Mouse (Mus musculus): ENCODE results near the gene Ttyh2. TPM values are rescaled to one million over a fixed set of nuclear protein-coding genes. Genes with fewer than 3 reads are reported as not detected.

Gene Ttyh2
- 4.1 TPM for polyA plus RNA-seq (2014; fragmentation: Illumina TruSeq; extraction: RNeasy Lipid Tissue Mini Kit (QIAGEN cat#74804); ENCODE audit: insufficient read depth, low read depth, low replicate concordance)

DNA sequence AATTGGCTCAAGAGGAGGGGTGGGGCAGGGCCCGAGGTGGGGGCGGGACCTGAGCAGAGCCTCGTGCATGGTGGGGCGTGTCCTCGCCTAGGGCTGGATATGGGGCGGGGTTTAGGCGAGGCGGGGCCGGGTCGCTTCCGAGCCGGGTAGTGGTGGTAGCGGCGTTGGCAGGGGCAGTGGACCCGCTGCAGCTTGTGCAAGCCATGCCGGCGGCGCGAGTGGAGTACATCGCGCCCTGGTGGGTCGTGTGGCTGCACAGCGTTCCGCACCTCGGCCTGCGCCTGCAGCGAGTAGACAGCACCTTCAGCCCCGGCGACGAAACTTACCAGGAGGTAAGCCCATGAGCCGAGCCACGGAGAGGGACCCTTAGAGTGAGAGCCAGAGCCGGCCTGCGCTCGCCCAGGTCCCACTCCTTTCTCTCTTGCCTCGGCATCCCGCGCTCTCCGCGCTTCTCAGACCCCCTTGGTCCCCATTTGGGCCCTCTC, at the start of gene Ttyh2:
TSS of gene Ttyh2 (plus strand) at position 91 of the 485 bp plus-strand sequence.

DNA sequence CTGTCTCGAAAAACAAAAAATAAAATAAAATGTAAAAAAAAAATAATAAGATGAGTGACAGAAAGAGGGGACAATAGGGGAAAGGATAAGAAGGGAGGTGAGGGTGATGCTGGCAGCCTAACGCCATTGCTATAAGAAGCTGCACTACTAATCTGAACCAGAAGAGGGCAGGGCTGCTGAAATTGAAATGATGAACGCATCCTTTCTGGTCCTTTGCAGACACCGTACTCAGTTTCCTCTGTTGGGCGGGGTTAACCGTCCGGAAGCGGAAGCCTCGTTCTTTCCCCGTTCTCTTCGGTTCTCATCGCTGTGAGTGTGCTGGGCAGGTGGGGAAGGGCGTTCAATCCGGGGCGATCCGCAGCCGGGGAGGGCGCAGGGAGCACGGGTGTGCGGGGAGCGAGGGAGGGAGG, 6.9 kb upstream of the Ttyh2 start, which contains the start of gene Rpl38:
TSS of gene Rpl38 (plus strand) at position 224 of the 410 bp plus-strand sequence.

DNA sequence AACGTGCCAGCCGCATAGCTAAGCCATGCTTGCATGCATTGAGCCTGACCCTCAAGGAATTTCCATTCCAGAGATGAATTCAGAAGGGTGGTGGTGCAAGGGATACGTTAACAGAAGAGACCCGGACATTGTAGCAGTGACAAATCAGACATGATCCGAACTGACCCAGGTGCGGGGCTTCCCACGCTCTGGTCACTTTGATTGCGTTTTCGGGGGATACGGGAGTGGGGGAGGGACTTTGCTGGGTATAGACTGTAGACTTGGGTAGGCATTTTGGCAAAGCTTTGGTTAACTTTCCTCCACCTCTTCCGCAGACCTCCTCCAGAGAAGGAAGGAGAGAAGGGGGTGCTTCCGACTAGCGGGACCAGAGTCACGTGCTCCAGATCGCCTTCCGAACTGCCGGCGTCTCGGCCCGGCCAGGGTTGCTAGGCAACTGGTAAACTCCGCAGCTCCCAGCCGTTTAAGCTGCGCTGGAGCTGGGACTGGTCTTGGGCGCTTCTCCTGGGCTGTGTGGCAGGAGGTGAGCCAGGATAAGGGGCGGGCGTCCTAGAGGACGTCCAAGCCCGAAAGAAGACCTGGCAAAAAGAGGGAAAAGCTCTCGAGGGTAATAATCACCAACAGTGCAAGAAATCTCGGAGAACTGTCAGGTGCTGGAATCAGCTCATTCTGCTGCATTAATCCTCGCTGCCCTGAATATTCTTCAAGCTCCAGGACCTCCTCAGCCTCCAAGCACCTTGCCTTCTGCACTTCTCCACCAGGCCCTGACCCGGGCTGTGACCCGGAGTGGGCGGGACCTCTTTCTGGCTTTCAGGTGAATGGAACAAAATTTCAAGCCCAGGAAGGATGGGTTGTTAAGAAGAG, 52.0 kb downstream of the Ttyh2 start, which contains the start of gene Dnaic2:
TSS of gene Dnaic2 (plus strand) at position 444 of the 861 bp plus-strand sequence.

DNA sequence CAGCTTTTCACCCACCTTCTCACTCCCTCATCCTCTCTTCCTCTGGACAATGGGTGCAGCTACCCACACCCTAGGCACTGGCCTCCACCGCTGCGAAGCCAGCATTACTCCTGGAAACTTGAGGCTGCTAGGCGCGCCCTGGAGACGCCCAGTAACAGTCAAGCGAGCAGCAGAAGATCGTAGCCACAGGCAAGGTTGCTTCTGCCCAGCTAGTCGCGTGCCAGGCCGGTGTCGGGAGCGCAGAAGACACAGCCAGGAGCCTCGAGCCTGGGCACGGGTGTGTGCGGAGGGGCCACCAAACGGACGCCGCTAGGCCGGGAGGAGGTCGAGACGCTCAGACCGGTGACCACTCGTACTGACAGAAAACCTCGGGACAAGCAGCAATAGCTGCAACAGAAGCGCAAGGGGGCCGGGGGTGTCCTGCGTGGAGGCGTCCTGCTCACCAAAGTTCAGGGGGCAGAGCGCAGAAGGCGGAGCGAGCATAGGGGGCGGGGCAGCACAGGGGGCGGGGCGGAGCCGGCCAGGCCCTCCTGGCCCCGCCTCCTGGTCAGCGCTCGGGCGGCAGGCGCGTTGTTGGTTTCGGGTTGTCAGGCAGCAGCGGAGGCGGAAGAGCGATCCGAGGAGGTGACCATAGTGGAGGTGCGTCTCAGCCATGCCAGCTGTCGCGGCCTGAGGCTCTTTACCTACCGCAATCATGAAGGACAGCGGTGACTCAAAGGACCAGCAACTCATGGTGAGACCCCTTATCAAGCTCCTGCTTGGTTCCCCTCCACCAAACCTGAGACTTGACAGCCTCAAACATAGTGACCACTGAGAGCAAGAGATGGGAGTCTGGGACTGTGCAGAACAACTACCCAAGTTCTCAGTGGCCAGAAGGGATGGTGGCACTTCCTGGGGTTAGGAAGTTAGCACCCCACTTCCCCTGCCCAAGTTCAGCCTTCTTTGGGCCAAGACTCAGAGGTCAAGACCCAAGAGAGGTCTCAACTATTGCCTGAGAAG, 89.9 kb downstream of the Ttyh2 start, which contains the start of gene Kif19a:
TSS of gene Kif19a (plus strand) at position 569 of the 999 bp plus-strand sequence.

Other genes starting within 250 kb of the Ttyh2 start
- gene Rpl38, start 6.9 kb upstream of the Ttyh2 start, polyA plus RNA-seq (2014; fragmentation: Illumina TruSeq; extraction: RNeasy Lipid Tissue Mini Kit (QIAGEN cat#74804); ENCODE audit: insufficient read depth, low read depth, low replicate concordance), result 1,924 TPM
- gene Dnaic2, start 52.0 kb downstream of the Ttyh2 start, polyA plus RNA-seq (2014; fragmentation: Illumina TruSeq; extraction: RNeasy Lipid Tissue Mini Kit (QIAGEN cat#74804); ENCODE audit: insufficient read depth, low read depth, low replicate concordance), result 7.5 TPM
- 7.8 TPM for gene Kif19a, start 90.0 kb downstream of the Ttyh2 start, polyA plus RNA-seq (2014; fragmentation: Illumina TruSeq; extraction: RNeasy Lipid Tissue Mini Kit (QIAGEN cat#74804); ENCODE audit: insufficient read depth, low read depth, low replicate concordance)
- 0.33 TPM for gene Btbd17, start 120.5 kb downstream of the Ttyh2 start, polyA plus RNA-seq (2014; fragmentation: Illumina TruSeq; extraction: RNeasy Lipid Tissue Mini Kit (QIAGEN cat#74804); ENCODE audit: insufficient read depth, low read depth, low replicate concordance)
- not detected for gene Gpr142, start 123.5 kb downstream of the Ttyh2 start, polyA plus RNA-seq (2014; fragmentation: Illumina TruSeq; extraction: RNeasy Lipid Tissue Mini Kit (QIAGEN cat#74804); ENCODE audit: insufficient read depth, low read depth, low replicate concordance)
- 5.0 TPM for gene Gprc5c, start 175.7 kb downstream of the Ttyh2 start, polyA plus RNA-seq (2014; fragmentation: Illumina TruSeq; extraction: RNeasy Lipid Tissue Mini Kit (QIAGEN cat#74804); ENCODE audit: insufficient read depth, low read depth, low replicate concordance)
- gene Cd300a, start 214.6 kb downstream of the Ttyh2 start, polyA plus RNA-seq (2014; fragmentation: Illumina TruSeq; extraction: RNeasy Lipid Tissue Mini Kit (QIAGEN cat#74804); ENCODE audit: insufficient read depth, low read depth, low replicate concordance), result 5.6 TPM

Measured in lung, adult 10 weeks (tissue).